Mouse (Mus musculus): ENCODE data around the gene Cd84.

Cd84 gene

GRCm38 (mm10) chr1:171917305-171918039 lies 78.0 kb downstream of the Cd84 start, which contains the start of gene Slamf6:
Gene Slamf6 (plus strand): TSS chr1:171917515.
- no peak for DNase-seq (ENCODE audit: low read depth, low spot score)

GRCm38 (mm10) chr1:171918136-171918920 lies 78.8 kb downstream of the Cd84 start:
- DNase-seq (ENCODE audit: low read depth, low spot score) = no peak

GRCm38 (mm10) chr1:171919193-171919592 lies 79.7 kb downstream of the Cd84 start:
- DNase-seq (ENCODE audit: low read depth, low spot score) = no peak

GRCm38 (mm10) chr1:171919901-171920510 lies 80.5 kb downstream of the Cd84 start:
- no peak for DNase-seq (ENCODE audit: low read depth, low spot score)

GRCm38 (mm10) chr1:171920989-171921621 lies 81.6 kb downstream of the Cd84 start:
- DNase-seq (ENCODE audit: low read depth, low spot score) = no peak

GRCm38 (mm10) chr1:171921641-171922040 lies 82.1 kb downstream of the Cd84 start:
- DNase-seq (ENCODE audit: low read depth, low spot score) = no peak

- no peak for DNase-seq (ENCODE audit: low read depth, low spot score)
Observed at GRCm38 (mm10) chr1:171922844-171923243, 83.3 kb downstream of the Cd84 start.

- no peak for DNase-seq (ENCODE audit: low read depth, low spot score)
Observed at GRCm38 (mm10) chr1:171924900-171925299, 85.4 kb downstream of the Cd84 start.

- no peak for DNase-seq (ENCODE audit: low read depth, low spot score)
Observed at GRCm38 (mm10) chr1:171933851-171934250, 94.4 kb downstream of the Cd84 start.

- no peak for DNase-seq (ENCODE audit: low read depth, low spot score)
Observed at GRCm38 (mm10) chr1:171938952-171939948, 99.8 kb downstream of the Cd84 start.
